Mouse (Mus musculus) kidney, embryonic 16.5 days (tissue): ENCODE measurements around the gene Ecd. TPM values are rescaled to one million over a fixed set of nuclear protein-coding genes. Genes with fewer than 3 reads are reported as not detected.
"Not testable (repeated sequence)": the region's sequence is repeated elsewhere in the genome, so short reads cannot be mapped to it uniquely, and the experiment has no call there.

Experiments
- ATAC-seq: fragments of 200-750 bp; cut with Nextera tagmentation; 2 replicates; pipeline ENCODE4 v1.8.0; 2017; ENCODE audit warnings: moderate TSS enrichment; ENCODE audit not compliant: low FRiP score, low TSS enrichment
- H3K27ac ChIP-seq: fragments of 300-500 bp; sonication (generic); 2 replicates; pipeline ENCODE4 v1.5.1; 2014; ENCODE audit warnings: low read length
- H3K27me3 ChIP-seq: fragments of 300-500 bp; sonication (generic); 2 replicates; pipeline ENCODE4 v1.6.1; 2014; ENCODE audit warnings: low read length, control low read depth, mixed read lengths; ENCODE audit not compliant: insufficient read depth
- H3K36me3 ChIP-seq: fragments of 300-500 bp; sonication (generic); 2 replicates; pipeline ENCODE4 v1.6.1; 2014; ENCODE audit warnings: low read length, control low read depth, mixed read lengths; ENCODE audit not compliant: insufficient read depth
- H3K4me1 ChIP-seq: fragments of 300-500 bp; sonication (generic); 2 replicates; pipeline ENCODE4 v1.6.1; 2014; ENCODE audit warnings: low read length, control low read depth, mixed read lengths; ENCODE audit not compliant: insufficient read depth
- H3K4me2 ChIP-seq: fragments of 300-500 bp; sonication (generic); replicated peaks from 2 replicates; pipeline ENCODE4 v1.6.1; 2014; ENCODE audit warnings: low read depth, low read length
- H3K4me3 ChIP-seq: fragments of 300-500 bp; sonication (generic); 2 replicates; pipeline ENCODE4 v1.5.1; 2014; ENCODE audit warnings: mild to moderate bottlenecking, low read length
- H3K9ac ChIP-seq: fragments of 300-500 bp; sonication (generic); replicated peaks from 2 replicates; pipeline ENCODE4 v1.6.1; 2014; ENCODE audit warnings: low read length
- H3K9me3 ChIP-seq: fragments of 300-500 bp; sonication (generic); 2 replicates; pipeline ENCODE4 v1.6.1; 2016; ENCODE audit warnings: low read length, control low read depth
- WGBS: fragments of 180-500 bp; shearing (Covaris S2); extraction: QIAGEN DNeasy Blood & Tissue Kit; methylation state at CpG from one replicate; pipeline ENCODE4 v1.1.7; 2014; 5-methylcytosine and 5-hydroxymethylcytosine counted together
- polyA plus RNA-seq: library from polyadenylated mRNA; unstranded; fragments of >200 nt; fragmentation: Nextera tagmentation; extraction: Ambion mirVana; gene quantifications from 2 replicates; pipeline ENCODE4 v1.2.1, GENCODE M21; 2015

Ecd gene
- polyA plus RNA-seq, 1 experiment from 2014 or later: 61.9 TPM

DNA sequence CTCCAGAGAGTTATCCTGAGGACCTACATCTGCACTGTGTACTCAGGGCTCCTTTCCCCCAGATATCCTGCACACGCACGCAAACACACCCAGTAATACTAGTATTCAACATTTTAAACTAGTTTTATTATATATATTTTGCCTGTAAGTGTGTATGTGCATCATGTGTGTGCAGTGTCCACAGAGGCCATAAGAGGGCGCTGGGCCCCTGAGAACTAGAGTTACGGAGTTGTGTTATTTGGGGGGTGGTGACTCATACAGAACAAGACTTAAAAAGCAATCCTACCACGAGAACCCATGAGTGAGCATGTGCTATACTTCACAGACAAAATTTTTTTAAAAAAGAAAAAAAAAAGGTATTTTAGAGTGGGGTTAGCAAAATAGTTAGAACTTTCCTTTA lies 8.5 kb downstream of the Ecd start:
- 97% methylated on average over 5 of the region's 5 CpGs for WGBS
- Histone ChIP-seq H3K9ac (no peak overlapping the region), H3K4me3 (no peak overlapping the region), H3K9me3 (no peaks in the 10 kb centered on the region), H3K27me3 (no peaks in the 10 kb centered on the region), H3K4me2 (no peak overlapping the region), H3K4me1 (no peaks in the 10 kb centered on the region), H3K27ac (no peak overlapping the region), H3K36me3 (peaks cover 43% of the 10 kb centered on the region)
- ATAC-seq: no peak

DNA sequence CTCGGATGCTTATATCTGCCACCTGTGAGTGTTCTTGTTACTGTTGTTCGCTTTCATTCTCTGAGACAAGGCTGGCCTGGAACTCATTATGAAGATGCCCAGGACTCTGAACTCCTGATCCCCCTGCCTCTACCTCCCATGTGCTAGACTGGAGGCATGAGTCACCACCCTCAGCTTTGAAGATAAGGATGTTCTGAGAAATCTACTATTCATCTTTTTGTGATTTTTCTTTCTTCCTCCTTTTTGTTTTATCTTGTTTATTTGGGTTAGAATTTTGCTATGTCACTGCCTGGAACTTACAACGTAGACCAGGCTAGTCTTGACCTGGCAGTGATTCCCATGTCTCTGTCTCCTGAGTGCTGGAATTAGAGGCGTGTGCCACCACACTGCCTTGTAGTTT lies 16.6 kb downstream of the Ecd start:
- WGBS: 93% methylated on average over 4 of the region's 4 CpGs
- peaks cover 44% of the 10 kb centered on the region for H3K36me3 ChIP-seq
- H3K4me1 ChIP-seq: no peaks in the 10 kb centered on the region
- H3K27me3 ChIP-seq: no peaks in the 10 kb centered on the region
- ATAC-seq: no peak
- H3K9ac ChIP-seq: no peak overlapping the region
- H3K9me3 ChIP-seq: no peaks in the 10 kb centered on the region
- no peak overlapping the region for H3K4me2 ChIP-seq
- H3K27ac ChIP-seq: no peak overlapping the region
- no peak overlapping the region for H3K4me3 ChIP-seq

DNA sequence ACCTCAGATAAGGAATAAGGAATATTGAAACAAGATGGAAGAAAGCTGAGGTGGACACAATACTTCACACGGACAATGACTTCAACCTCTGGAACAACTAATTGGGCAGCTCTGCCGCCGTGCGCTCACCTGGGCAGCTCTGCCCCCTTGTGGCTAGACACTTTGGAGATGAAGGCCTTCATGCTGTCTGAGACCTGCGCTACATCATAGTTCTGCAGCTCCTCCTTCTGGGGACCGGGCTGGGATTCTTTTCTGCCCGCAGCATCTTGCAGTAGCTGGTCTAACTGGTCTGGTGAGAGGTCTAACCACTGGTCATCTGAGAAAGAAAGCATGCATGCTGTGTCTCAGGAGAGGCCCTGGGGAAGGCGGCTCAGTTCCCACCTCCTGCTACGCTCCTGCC lies 19.4 kb downstream of the Ecd start:
- H3K27me3 ChIP-seq: no peaks in the 10 kb centered on the region
- H3K4me2 ChIP-seq: no peak overlapping the region
- H3K36me3 ChIP-seq: peaks cover 48% of the 10 kb centered on the region
- ATAC-seq: no peak
- 70% methylated on average over 9 of the region's 9 CpGs for WGBS
- no peaks in the 10 kb centered on the region for H3K4me1 ChIP-seq
- no peaks in the 10 kb centered on the region for H3K9me3 ChIP-seq
- no peak overlapping the region for H3K9ac ChIP-seq
- no peak overlapping the region for H3K27ac ChIP-seq
- no peak overlapping the region for H3K4me3 ChIP-seq

DNA sequence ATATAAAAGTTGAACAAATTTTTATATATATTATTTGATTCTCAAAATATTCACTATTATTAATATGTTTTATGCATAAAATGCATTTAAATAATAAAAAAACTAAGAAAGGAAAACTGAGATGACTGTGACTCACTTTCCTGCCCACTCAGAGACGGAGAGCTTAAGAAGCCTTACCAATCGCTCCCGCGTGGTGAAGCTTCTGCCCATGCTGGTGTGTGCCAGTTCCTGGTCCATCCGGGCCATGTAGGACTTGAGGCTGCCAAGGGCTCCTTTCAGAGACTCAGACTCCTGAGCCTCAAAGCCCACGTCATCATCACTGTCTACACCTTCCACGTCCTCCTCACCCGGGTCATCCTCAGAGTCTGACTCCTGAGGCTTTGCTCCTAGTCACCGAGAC lies 23.7 kb downstream of the Ecd start:
- no peak for ATAC-seq
- Histone ChIP-seq H3K4me1 (no peaks in the 10 kb centered on the region), H3K4me3 (no peak overlapping the region), H3K36me3 (peaks cover 57% of the 10 kb centered on the region), H3K27ac (no peak overlapping the region), H3K27me3 (no peaks in the 10 kb centered on the region), H3K9me3 (no peaks in the 10 kb centered on the region), H3K4me2 (no peak overlapping the region), H3K9ac (no peak overlapping the region)
- 93% methylated on average over 9 of the region's 9 CpGs for WGBS

DNA sequence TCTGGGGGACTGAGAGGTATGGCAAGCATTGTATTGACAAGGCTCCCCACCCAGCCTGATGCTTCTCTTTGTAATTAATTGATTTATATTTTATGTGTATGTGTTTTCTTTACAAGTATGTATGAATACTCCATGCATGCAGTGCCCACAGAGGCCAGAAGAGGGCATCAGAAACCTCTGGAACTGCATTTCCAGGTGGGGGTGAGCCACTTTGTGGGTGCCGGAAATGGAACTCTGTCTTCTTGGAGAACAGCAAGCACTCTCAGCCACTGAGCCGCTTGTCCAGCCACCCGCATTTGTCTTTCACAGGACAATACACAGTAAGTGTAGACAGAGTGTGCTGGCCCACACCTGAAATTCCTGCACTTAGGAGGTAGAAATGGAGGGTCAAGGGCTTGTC lies 28.5 kb downstream of the Ecd start:
- peaks cover 33% of the 10 kb centered on the region for H3K36me3 ChIP-seq
- no peak overlapping the region for H3K9ac ChIP-seq
- WGBS: 85% methylated on average over 3 of the region's 3 CpGs

DNA sequence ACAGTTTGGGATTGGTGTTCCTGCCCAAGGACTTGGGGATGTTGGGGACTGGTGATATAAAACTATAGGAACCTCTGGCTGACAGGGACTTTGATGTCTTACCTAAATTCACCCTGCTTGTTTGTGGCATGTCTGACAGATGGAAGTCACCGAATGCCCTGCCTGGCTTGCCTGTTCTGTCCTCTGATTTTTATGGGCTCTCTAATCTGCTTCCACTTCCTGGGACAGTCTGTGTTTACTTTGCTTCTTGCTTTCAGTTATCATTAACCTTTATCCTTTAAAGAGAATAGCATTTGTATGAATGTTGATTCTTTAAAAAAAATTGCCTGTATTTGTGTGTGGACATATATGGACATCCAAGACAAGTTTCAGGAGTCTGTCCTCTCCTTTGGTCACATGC lies 32.8 kb downstream of the Ecd start:
- peaks cover 10% of the 10 kb centered on the region for H3K36me3 ChIP-seq
- no peak for ATAC-seq
- H3K4me1 ChIP-seq: no peaks in the 10 kb centered on the region
- 41% methylated on average over 1 of the region's 1 CpGs for WGBS
- no peaks in the 10 kb centered on the region for H3K9me3 ChIP-seq
- H3K4me2 ChIP-seq: no peak overlapping the region
- no peak overlapping the region for H3K9ac ChIP-seq
- no peak overlapping the region for H3K4me3 ChIP-seq
- H3K27me3 ChIP-seq: no peaks in the 10 kb centered on the region
- no peak overlapping the region for H3K27ac ChIP-seq

More for the DNA sequence above, 28.5 kb downstream of the Ecd start:
- no peaks in the 10 kb centered on the region for H3K9me3 ChIP-seq
- no peaks in the 10 kb centered on the region for H3K4me1 ChIP-seq
- no peak overlapping the region for H3K4me2 ChIP-seq
- H3K4me3 ChIP-seq: no peak overlapping the region
- no peaks in the 10 kb centered on the region for H3K27me3 ChIP-seq
- no peak overlapping the region for H3K27ac ChIP-seq
- ATAC-seq: no peak

DNA sequence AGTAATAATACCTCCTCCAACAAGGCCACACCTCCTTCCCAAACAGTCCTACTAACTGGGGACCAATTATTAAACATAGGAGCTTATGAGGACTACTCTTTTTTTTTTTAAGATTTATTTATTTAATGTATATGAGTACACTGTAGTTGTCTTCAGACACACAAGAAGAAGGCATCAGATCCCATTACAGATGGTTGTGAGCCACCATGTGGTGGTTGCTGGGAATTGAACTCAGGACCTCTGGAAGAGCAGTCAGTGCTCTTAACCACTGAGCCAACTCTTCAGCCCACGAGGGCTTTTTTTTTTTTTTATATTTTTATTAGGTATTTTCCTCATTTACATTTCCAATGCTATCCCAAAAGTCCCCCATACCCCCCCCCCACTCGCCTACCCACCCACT lies 42.8 kb downstream of the Ecd start:
- not testable (repeated sequence) for H3K27me3 ChIP-seq, H3K4me1 ChIP-seq, H3K9me3 ChIP-seq, ATAC-seq, H3K4me3 ChIP-seq, H3K27ac ChIP-seq, H3K4me2 ChIP-seq, H3K9ac ChIP-seq
- 75% methylated on average over 2 of the region's 2 CpGs for WGBS
- peaks cover 21% of the 10 kb centered on the region for H3K36me3 ChIP-seq

DNA sequence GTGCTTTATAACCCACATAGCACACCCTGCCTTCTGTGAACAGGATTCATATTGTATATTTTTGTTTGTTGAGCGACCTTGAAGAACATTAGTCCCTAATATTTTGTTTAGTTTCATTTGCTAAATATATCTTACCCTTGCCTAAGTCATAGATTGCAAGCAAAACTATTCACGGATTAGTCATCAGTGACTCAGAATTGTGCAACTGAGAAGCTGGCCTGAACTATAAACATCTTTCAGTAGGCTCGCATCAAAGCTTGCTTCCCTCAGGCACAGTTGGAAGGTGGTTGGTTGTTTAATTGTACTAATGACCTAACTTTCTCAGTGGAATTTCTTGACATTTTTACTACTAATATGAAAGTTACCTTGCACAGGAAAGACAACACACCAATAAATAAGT lies 49.8 kb downstream of the Ecd start:
- Histone ChIP-seq H3K4me2 (no peak overlapping the region), H3K27me3 (no peaks in the 10 kb centered on the region), H3K4me1 (peaks cover 11% of the 10 kb centered on the region), H3K9ac (no peak overlapping the region), H3K4me3 (no peak overlapping the region), H3K27ac (no peak overlapping the region), H3K9me3 (no peaks in the 10 kb centered on the region), H3K36me3 (no peaks in the 10 kb centered on the region)
- ATAC-seq: no peak
- WGBS: 77% methylated on average over 3 of the region's 3 CpGs

DNA sequence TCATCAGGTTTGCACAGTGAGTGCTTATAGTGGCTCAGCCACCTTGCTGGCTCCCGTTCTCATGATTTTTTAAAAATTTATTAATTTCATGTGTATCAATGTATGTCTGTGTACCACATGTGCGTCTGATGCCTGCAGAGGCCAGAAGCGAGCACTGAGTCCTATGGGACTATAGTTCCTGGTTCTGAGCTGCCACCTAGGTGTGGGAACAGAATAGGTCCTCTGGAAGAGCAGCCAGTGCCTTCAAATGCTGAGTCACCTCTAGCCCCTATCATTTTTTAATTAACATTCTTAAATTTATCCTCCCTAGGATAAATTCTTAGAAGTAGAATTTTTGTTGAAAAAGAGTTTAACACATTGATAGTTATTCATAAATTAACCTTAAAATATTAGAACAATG lies 50.3 kb downstream of the Ecd start:
- no peaks in the 10 kb centered on the region for H3K36me3 ChIP-seq
- H3K9ac ChIP-seq: no peak overlapping the region
- peaks cover 11% of the 10 kb centered on the region for H3K4me1 ChIP-seq
- H3K27me3 ChIP-seq: no peaks in the 10 kb centered on the region
- H3K27ac ChIP-seq: no peak overlapping the region
- 85% methylated on average over 3 of the region's 3 CpGs for WGBS
- H3K4me2 ChIP-seq: no peak overlapping the region
- H3K4me3 ChIP-seq: no peak overlapping the region
- no peak for ATAC-seq
- H3K9me3 ChIP-seq: no peaks in the 10 kb centered on the region

DNA sequence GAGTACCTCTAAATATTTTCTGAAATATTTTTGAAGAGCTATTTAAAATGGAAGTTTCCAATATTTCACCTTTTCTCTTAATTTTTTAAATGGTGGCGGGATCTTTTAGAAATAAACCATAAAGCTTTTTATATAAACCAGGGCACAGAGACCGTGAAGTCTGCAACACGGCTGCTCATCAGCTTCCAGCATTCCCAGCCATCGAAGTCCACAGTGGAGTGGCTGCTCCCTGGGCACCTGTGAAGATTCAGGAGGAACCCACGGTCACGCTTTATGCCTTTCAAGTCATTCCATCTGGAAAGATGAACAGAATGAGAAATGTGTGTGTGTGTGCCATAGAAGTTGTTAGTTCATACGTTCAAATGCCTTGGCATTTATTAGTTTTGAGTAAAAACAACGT lies 53.0 kb downstream of the Ecd start:
- Histone ChIP-seq H3K9me3 (no peaks in the 10 kb centered on the region), H3K4me1 (peaks cover 11% of the 10 kb centered on the region), H3K4me3 (peak overlapping the region; percentile 65), H3K36me3 (no peaks in the 10 kb centered on the region), H3K9ac (peak overlapping the region; percentile 71), H3K27ac (no peak overlapping the region), H3K4me2 (peak overlapping the region; percentile 63), H3K27me3 (no peaks in the 10 kb centered on the region)
- 38% methylated on average over 8 of the region's 8 CpGs for WGBS
- ATAC-seq: no peak; the same call in 1 of the 2 replicates
